Mouse (Mus musculus) kidney, adult 2 months (tissue): Measurements from ENCODE around the gene Mapk8ip1. TPM values are rescaled to one million over a fixed set of nuclear protein-coding genes. Genes with fewer than 3 reads are reported as not detected.

Experiments
- DNase-seq: peaks from one replicate; pipeline ENCODE4 v3.0.0; 2021
- H3K27ac ChIP-seq: fragments of 200-500 bp; 2 replicates; pipeline ENCODE4 v1.5.1; 2012; ENCODE audit warnings: low read depth, low read length, control low read depth, inconsistent platforms; ENCODE audit not compliant: insufficient read depth
- H3K27me3 ChIP-seq: fragments of 200-500 bp; replicated peaks from 2 replicates; pipeline ENCODE4 v1.6.1; 2012; ENCODE audit warnings: mild to moderate bottlenecking, moderate library complexity, low read length, inconsistent platforms; ENCODE audit not compliant: control insufficient read depth, insufficient read depth
- H3K36me3 ChIP-seq: fragments of 200-500 bp; 2 replicates; pipeline ENCODE4 v1.6.1; 2012; ENCODE audit warnings: mild to moderate bottlenecking, moderate library complexity, low read length, inconsistent platforms; ENCODE audit not compliant: control insufficient read depth, insufficient read depth
- H3K4me1 ChIP-seq: fragments of 200-500 bp; 2 replicates; pipeline ENCODE4 v1.6.1; 2011; ENCODE audit warnings: low read length; ENCODE audit not compliant: control insufficient read depth, insufficient read depth
- H3K4me3 ChIP-seq: fragments of 200-500 bp; 2 replicates; pipeline ENCODE4 v1.5.1; 2011; ENCODE audit warnings: mild to moderate bottlenecking, low read depth, low read length, control low read depth; ENCODE audit not compliant: insufficient read depth
- CTCF ChIP-seq: fragments of 200-500 bp; conservative IDR thresholded peaks from 2 replicates; pipeline ENCODE4 v1.5.1; 2011; ENCODE audit warnings: low read depth, mild to moderate bottlenecking, control low read depth, low read length, moderate library complexity, mixed read lengths; ENCODE audit not compliant: insufficient read depth, insufficient read length
- POLR2A ChIP-seq: fragments of 200-500 bp; IDR thresholded peaks from one replicate; pipeline ENCODE4 v1.6.1; 2011; ENCODE audit warnings: low read depth, low read length, control low read depth
- WGBS: fragments of 180-500 bp; shearing (Covaris S2); methylation state at CpG from one replicate; pipeline ENCODE4 v1.1.7; 2018; 5-methylcytosine and 5-hydroxymethylcytosine counted together
- polyA plus RNA-seq: library from polyadenylated mRNA; depleted of rRNA; stranded (reverse); fragments of >200 nt; gene quantifications from 2 replicates; pipeline ENCODE4 v1.2.3, GENCODE M21; 2012

Mapk8ip1 gene
- polyA plus RNA-seq, 1 experiment: 41.5 TPM

DNA sequence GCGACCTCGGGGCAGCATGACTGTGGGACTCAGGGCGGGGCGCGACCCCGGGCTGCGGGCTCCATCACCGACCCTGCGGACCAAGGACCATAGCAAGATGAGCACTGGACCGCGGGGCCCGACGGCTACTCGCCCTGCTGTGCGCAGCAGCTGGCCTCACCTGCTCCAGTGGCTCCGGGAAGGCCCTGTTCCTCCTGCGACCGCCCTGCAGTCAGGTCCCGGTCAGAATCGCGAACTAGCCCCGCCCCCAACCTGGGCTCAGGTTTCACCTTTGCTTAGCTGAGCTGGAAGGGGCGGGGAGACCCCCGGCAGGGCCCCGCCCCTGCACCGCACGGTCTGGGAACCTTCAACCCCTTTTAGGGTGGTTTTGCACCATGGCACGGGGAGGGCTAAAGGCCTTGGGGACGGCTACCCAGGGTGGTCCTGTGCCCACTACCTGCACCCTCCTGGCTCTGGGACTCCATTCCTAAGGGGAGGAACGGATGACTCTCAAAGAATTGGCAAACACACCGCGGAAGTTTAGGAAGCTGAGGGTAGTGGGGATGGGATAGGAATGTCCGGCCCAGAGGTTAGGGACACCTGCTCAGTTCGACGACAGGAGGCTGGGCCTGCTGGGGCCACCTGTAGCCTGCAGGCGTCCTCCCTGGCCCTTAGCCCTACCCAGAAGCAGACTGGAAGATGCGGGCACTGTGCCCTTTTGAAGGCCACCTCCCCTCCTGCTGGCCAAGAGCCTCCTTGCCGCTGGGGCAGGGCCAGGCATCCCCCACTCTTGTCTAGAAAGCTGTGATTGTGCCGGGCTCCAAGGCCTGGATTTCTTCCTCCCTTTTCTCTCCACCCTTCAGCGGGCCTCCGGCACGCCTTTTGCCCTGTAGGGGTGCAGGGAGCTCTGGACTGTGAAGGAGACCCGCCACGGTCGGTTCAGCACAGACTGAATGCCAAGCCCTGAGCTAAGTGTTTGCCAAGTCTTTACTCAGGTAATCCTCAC is 29.9 kb downstream of the Mapk8ip1 start:
- Histone ChIP-seq H3K4me1 (peaks cover 33% of the 10 kb centered on the region), H3K27me3 (no peaks in the 10 kb centered on the region), H3K36me3 (no peaks in the 10 kb centered on the region), H3K4me3 (peak overlapping the region; percentile 57), H3K27ac (peak overlapping the region; percentile 99)
- peak; percentile 97 for DNase-seq
- TF ChIP-seq POLR2A (peak; percentile 54), CTCF (no peak)
- 3% methylated on average over 45 of the region's 45 CpGs for WGBS

- Histone ChIP-seq H3K4me1 (peaks cover 29% of the 10 kb centered on the region), H3K4me3 (peak overlapping the region; percentile 57), H3K27ac (peak overlapping the region; percentile 99), H3K36me3 (no peaks in the 10 kb centered on the region), H3K27me3 (no peaks in the 10 kb centered on the region)
- TF ChIP-seq POLR2A (no peak), CTCF (no peak)
- 10% methylated on average over 19 of the region's 19 CpGs for WGBS
- DNase-seq: no peak
Observed at GRCm38 (mm10) chr2:92370375-92370774, 30.7 kb downstream of the Mapk8ip1 start.

DNA sequence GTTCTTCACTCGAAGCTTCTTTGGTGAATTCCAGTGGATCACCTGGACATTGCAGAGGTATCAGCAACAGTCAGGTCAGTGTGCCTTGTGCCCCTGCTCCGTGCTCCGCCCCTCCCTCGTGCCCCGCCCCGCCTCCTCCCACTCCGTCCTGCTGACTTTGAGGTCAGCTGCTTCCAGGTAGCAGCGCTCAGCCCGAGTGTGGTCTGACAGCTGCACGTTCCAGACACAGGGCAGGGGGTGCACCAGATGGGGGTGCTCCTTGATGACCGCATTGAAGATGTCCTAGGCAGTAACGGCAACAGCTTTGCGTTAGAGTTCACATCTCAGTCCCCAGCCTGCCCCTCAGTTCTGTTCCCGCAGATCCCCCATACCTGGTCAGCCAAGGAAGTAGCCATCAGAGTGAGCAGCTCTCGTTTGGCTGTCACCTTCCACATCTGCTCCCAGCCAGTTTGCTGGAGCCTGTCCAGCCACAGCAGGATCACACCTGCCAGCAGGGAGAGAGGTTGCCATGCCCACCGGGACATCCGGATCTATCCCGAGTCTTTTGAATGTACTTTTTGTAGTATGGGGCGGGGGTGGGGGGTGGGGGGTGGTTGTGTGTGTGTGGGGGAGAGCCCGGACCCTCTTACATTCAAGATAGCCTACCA is 33.6 kb downstream of the Mapk8ip1 start:
- 27% methylated on average over 20 of the region's 20 CpGs for WGBS
- Histone ChIP-seq H3K4me3 (no peak overlapping the region), H3K36me3 (no peaks in the 10 kb centered on the region), H3K27ac (0 out of 2 replicates have a peak overlapping the region, but pooled peaks have one; percentile 33), H3K27me3 (no peaks in the 10 kb centered on the region), H3K4me1 (peaks cover 17% of the 10 kb centered on the region)
- DNase-seq: peak; percentile 59
- TF ChIP-seq CTCF (no peak), POLR2A (no peak)

DNA sequence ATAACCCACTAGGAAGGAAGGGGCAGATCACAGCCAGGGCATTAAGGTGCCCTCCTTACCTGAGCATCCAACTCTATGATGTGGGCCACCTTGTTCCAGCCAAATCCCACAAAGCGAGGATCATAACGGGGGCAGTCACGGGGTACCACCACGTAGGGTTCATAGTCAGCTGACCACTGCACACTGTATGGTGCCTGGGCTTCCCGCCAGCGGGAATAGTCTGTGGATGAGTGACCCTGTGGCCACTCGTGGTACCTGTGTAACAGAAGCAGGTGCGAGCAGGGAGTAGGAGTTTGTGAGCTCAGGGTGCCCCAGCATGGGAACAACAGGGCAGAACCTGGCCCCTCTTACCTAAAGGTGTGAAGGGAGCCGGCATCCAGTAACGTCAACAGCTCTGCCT is 35.5 kb downstream of the Mapk8ip1 start:
- Histone ChIP-seq H3K27me3 (no peaks in the 10 kb centered on the region), H3K4me3 (no peak overlapping the region), H3K27ac (no peak overlapping the region), H3K36me3 (no peaks in the 10 kb centered on the region), H3K4me1 (0 out of 2 replicates have a peak, but pooled peaks cover 3% of the 10 kb centered on the region)
- 79% methylated on average over 10 of the region's 10 CpGs for WGBS
- no peak for DNase-seq
- no peak for TF ChIP-seq CTCF

GRCm38 (mm10) chr2:92364086-92364485 is 37.0 kb downstream of the Mapk8ip1 start:
- Histone ChIP-seq H3K4me3 (no peak overlapping the region), H3K27ac (no peak overlapping the region), H3K36me3 (no peaks in the 10 kb centered on the region), H3K27me3 (no peaks in the 10 kb centered on the region), H3K4me1 (peaks cover 7% of the 10 kb centered on the region; the same call in 1 of the 2 replicates)
- no peak for DNase-seq
- TF ChIP-seq POLR2A (no peak), CTCF (no peak)
- 78% methylated on average over 4 of the region's 4 CpGs for WGBS

GRCm38 (mm10) chr2:92362571-92363228 is 38.4 kb downstream of the Mapk8ip1 start:
- Histone ChIP-seq H3K36me3 (no peaks in the 10 kb centered on the region), H3K27me3 (no peaks in the 10 kb centered on the region), H3K4me1 (peaks cover 7% of the 10 kb centered on the region; the same call in 1 of the 2 replicates), H3K27ac (no peak overlapping the region), H3K4me3 (no peak overlapping the region)
- TF ChIP-seq CTCF (no peak), POLR2A (no peak)
- DNase-seq: no peak
- WGBS: 95% methylated on average over 6 of the region's 6 CpGs
